Mouse (Mus musculus): ENCODE measurements around the gene Fam83f.

Gene Fam83f

DNA sequence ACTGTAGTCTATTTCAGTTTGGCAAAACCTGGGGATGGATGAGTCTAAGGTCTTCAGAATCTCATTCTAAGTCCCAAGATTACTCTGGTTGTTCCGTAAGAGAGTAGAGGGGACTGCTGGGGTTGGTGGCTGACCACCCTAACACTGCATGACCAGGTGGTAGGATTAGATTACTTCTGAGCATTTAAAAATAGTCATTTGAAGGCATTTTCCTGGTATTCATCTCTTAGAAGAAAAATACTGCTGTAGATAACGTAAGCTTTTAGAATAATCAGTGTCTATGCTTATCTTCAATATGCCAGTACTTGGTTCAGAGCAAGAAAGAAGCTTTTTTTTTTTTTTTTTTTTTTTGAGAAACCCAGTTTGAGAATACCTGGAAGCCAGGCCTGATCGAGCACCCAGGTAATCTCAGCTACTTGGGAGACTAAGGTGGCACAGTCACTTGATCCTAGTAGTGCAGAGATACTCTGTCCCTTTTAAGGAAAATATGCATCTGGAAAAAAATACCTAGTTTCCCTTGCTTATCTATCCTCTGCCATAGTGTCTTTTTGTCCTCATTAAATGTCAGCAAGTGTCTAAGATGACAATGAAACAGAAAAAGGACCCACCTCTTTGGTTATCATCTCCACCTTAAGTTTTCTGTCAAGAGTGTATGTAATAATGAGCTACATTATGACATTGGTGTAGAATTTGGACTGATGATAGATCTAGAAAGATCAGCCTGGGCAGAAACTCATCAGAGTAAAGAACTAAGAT lies 73.2 kb downstream of the Fam83f start:
- no peak for DNase-seq

DNA sequence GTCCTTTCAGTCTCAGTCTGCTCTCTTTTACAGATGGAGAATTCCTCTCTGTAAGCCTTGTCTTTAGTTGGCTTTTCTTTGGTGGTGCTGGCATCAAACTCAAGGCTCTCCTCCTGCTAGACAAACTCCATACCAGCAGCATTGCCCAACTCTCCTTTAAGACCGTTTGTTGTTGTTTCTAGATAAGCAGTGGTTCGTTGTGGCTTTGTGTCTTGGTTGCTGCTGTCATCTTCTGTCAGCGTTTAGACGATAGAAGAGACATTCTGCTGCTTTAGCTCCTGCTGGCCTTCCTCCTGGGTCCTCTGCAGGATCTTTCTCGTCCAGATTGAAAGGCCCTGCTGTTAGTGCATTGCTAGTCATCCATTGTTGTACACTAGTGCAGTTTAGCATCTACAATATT lies 77.3 kb downstream of the Fam83f start:
- DNase-seq, result no peak

Data from kidney, adult 11 months (tissue).